Mouse (Mus musculus) midbrain, embryonic 10.5 days (tissue): ENCODE measurements at regions not wholly inside any gene's neighbourhood (a gene's known extent, or its start where the extent isn't known, plus 50 kb on each side); places are given as distances from the start of the nearest gene placed in this dataset.
"Not testable (repeated sequence)": the region's sequence is repeated elsewhere in the genome, so short reads cannot be mapped to it uniquely, and the experiment has no call there.

ENCODE experiments used
- DNase-seq: peaks from one replicate; pipeline ENCODE4 v3.0.0-alpha.2; 2017; ENCODE audit warnings: low spot score
- H3K27ac ChIP-seq: fragments of 300-500 bp; sonication (generic); replicated peaks from 2 replicates; pipeline ENCODE4 v1.5.1; 2016; ENCODE audit warnings: mild to moderate bottlenecking
- H3K27me3 ChIP-seq: fragments of 300-500 bp; sonication (generic); 2 replicates; pipeline ENCODE4 v1.6.1; 2016; ENCODE audit warnings: low read depth, mild to moderate bottlenecking; ENCODE audit not compliant: poor library complexity, severe bottlenecking
- H3K36me3 ChIP-seq: fragments of 300-500 bp; sonication (generic); 2 replicates; pipeline ENCODE4 v1.6.1; 2016; ENCODE audit warnings: mild to moderate bottlenecking, moderate library complexity
- H3K4me1 ChIP-seq: fragments of 300-500 bp; sonication (generic); 2 replicates; pipeline ENCODE4 v1.6.1; 2016
- H3K4me3 ChIP-seq: fragments of 300-500 bp; sonication (generic); 2 replicates; pipeline ENCODE4 v1.5.1; 2016; ENCODE audit warnings: mild to moderate bottlenecking, moderate library complexity
- H3K9me3 ChIP-seq: fragments of 300-500 bp; sonication (generic); replicated peaks from 2 replicates; pipeline ENCODE4 v1.6.1; 2016; ENCODE audit warnings: mild to moderate bottlenecking
- WGBS: fragments of 180-500 bp; shearing (Covaris S2); methylation state at CpG from one replicate; pipeline ENCODE4 v1.1.7; 2016; 5-methylcytosine and 5-hydroxymethylcytosine counted together

GRCm38 (mm10) chr13:52139140-52139809 lies 292.8 kb downstream of the Gadd45g start:
- WGBS, result 40% methylated on average over 15 of the region's 15 CpGs
- H3K27me3 ChIP-seq, result no peaks in the 10 kb centered on the region
- no peaks in the 10 kb centered on the region for H3K9me3 ChIP-seq
- H3K36me3 ChIP-seq, result no peaks in the 10 kb centered on the region
- peaks cover 7% of the 10 kb centered on the region for H3K4me1 ChIP-seq
- H3K4me3 ChIP-seq, result no peak overlapping the region
- DNase-seq, result no peak
- H3K27ac ChIP-seq, result no peak overlapping the region; the same call in 1 of the 2 replicates

GRCm38 (mm10) chr13:52140221-52140620 lies 293.7 kb downstream of the Gadd45g start:
- no peak for DNase-seq
- Histone ChIP-seq H3K36me3 (no peaks in the 10 kb centered on the region), H3K27me3 (no peaks in the 10 kb centered on the region), H3K27ac (no peak overlapping the region), H3K4me1 (peaks cover 7% of the 10 kb centered on the region), H3K4me3 (no peak overlapping the region), H3K9me3 (peaks cover 6% of the 10 kb centered on the region; the same call in 1 of the 2 replicates)
- WGBS, result 83% methylated on average over 6 of the region's 6 CpGs

GRCm38 (mm10) chr13:52144066-52144465 lies 297.6 kb downstream of the Gadd45g start:
- H3K4me1 ChIP-seq, H3K27me3 ChIP-seq, H3K4me3 ChIP-seq, H3K27ac ChIP-seq, H3K36me3 ChIP-seq, DNase-seq: not testable (repeated sequence)
- WGBS, result 76% methylated on average over 1 of the region's 1 CpGs
- peaks cover 15% of the 10 kb centered on the region; the same call in 1 of the 2 replicates for H3K9me3 ChIP-seq

- Histone ChIP-seq H3K27me3 (no peaks in the 10 kb centered on the region), H3K4me3 (no peak overlapping the region), H3K36me3 (no peaks in the 10 kb centered on the region), H3K4me1 (no peaks in the 10 kb centered on the region), H3K9me3 (peaks cover 15% of the 10 kb centered on the region; the same call in 1 of the 2 replicates), H3K27ac (no peak overlapping the region)
- 87% methylated on average over 5 of the region's 5 CpGs for WGBS
- DNase-seq, result no peak
These were observed 299.4 kb downstream of the Gadd45g start for GRCm38 (mm10) chr13:52145926-52146325.

- Histone ChIP-seq H3K27ac (no peak overlapping the region), H3K9me3 (peaks cover 8% of the 10 kb centered on the region; the same call in 1 of the 2 replicates), H3K4me3 (no peak overlapping the region), H3K4me1 (peaks cover 19% of the 10 kb centered on the region), H3K36me3 (no peaks in the 10 kb centered on the region), H3K27me3 (0 out of 2 replicates have a peak, but pooled peaks cover 5% of the 10 kb centered on the region)
- DNase-seq, result no peak
- 86% methylated on average over 8 of the region's 8 CpGs for WGBS
These were observed 303.8 kb downstream of the Gadd45g start for GRCm38 (mm10) chr13:52150281-52150680.

- H3K27ac ChIP-seq, result no peak overlapping the region
- H3K4me1 ChIP-seq, result peaks cover 19% of the 10 kb centered on the region
- no peak for DNase-seq
- H3K36me3 ChIP-seq, result no peaks in the 10 kb centered on the region
- no peaks in the 10 kb centered on the region for H3K9me3 ChIP-seq
- H3K27me3 ChIP-seq, result 0 out of 2 replicates have a peak, but pooled peaks cover 5% of the 10 kb centered on the region
- no peak overlapping the region for H3K4me3 ChIP-seq
- 87% methylated on average over 11 of the region's 11 CpGs for WGBS
These were observed 305.3 kb downstream of the Gadd45g start for GRCm38 (mm10) chr13:52151777-52152176.

GRCm38 (mm10) chr13:52152221-52152620 lies 305.7 kb downstream of the Gadd45g start:
- 75% methylated on average over 4 of the region's 4 CpGs for WGBS
- H3K4me3 ChIP-seq, result no peak overlapping the region
- no peak for DNase-seq

GRCm38 (mm10) chr13:52153030-52153429 lies 306.6 kb downstream of the Gadd45g start:
- Histone ChIP-seq H3K9me3 (no peaks in the 10 kb centered on the region), H3K36me3 (no peaks in the 10 kb centered on the region), H3K27me3 (0 out of 2 replicates have a peak, but pooled peaks cover 5% of the 10 kb centered on the region), H3K4me3 (no peak overlapping the region), H3K4me1 (peaks cover 19% of the 10 kb centered on the region), H3K27ac (no peak overlapping the region)
- 83% methylated on average over 4 of the region's 4 CpGs for WGBS
- DNase-seq, result no peak

More at GRCm38 (mm10) chr13:52152221-52152620, 305.7 kb downstream of the Gadd45g start:
- Histone ChIP-seq H3K27ac (no peak overlapping the region), H3K9me3 (no peaks in the 10 kb centered on the region), H3K27me3 (0 out of 2 replicates have a peak, but pooled peaks cover 5% of the 10 kb centered on the region), H3K4me1 (peaks cover 19% of the 10 kb centered on the region), H3K36me3 (no peaks in the 10 kb centered on the region)

GRCm38 (mm10) chr13:52153576-52153975 lies 307.1 kb downstream of the Gadd45g start:
- Histone ChIP-seq H3K27ac (no peak overlapping the region), H3K4me3 (no peak overlapping the region), H3K27me3 (0 out of 2 replicates have a peak, but pooled peaks cover 5% of the 10 kb centered on the region), H3K4me1 (peaks cover 19% of the 10 kb centered on the region), H3K36me3 (no peaks in the 10 kb centered on the region), H3K9me3 (no peaks in the 10 kb centered on the region)
- 61% methylated on average over 4 of the region's 4 CpGs for WGBS
- no peak for DNase-seq

GRCm38 (mm10) chr13:52154111-52154843 lies 307.8 kb downstream of the Gadd45g start:
- Histone ChIP-seq H3K27ac (no peak overlapping the region), H3K4me3 (no peak overlapping the region), H3K27me3 (0 out of 2 replicates have a peak, but pooled peaks cover 5% of the 10 kb centered on the region), H3K36me3 (no peaks in the 10 kb centered on the region), H3K9me3 (no peaks in the 10 kb centered on the region), H3K4me1 (peaks cover 19% of the 10 kb centered on the region)
- WGBS, result 82% methylated on average over 5 of the region's 5 CpGs
- no peak for DNase-seq

- no peak overlapping the region for H3K4me3 ChIP-seq
- H3K4me1 ChIP-seq, result peaks cover 19% of the 10 kb centered on the region
- no peak for DNase-seq
- H3K27ac ChIP-seq, result no peak overlapping the region
- H3K9me3 ChIP-seq, result no peaks in the 10 kb centered on the region
- no peaks in the 10 kb centered on the region for H3K36me3 ChIP-seq
- 75% methylated on average over 14 of the region's 14 CpGs for WGBS
- H3K27me3 ChIP-seq, result 0 out of 2 replicates have a peak, but pooled peaks cover 5% of the 10 kb centered on the region
These were observed 308.5 kb downstream of the Gadd45g start for GRCm38 (mm10) chr13:52154844-52155587.

- no peak for DNase-seq
- H3K27me3 ChIP-seq, result 0 out of 2 replicates have a peak, but pooled peaks cover 5% of the 10 kb centered on the region
- H3K4me1 ChIP-seq, result peaks cover 19% of the 10 kb centered on the region
- H3K27ac ChIP-seq, result no peak overlapping the region
- WGBS, result 86% methylated on average over 8 of the region's 8 CpGs
- H3K9me3 ChIP-seq, result no peaks in the 10 kb centered on the region
- H3K4me3 ChIP-seq, result no peak overlapping the region
- no peaks in the 10 kb centered on the region for H3K36me3 ChIP-seq
These were observed 309.2 kb downstream of the Gadd45g start for GRCm38 (mm10) chr13:52155588-52156086.
